8 mouse cellular contexts compared by ENCODE assay signal in the genomic region with DNA sequence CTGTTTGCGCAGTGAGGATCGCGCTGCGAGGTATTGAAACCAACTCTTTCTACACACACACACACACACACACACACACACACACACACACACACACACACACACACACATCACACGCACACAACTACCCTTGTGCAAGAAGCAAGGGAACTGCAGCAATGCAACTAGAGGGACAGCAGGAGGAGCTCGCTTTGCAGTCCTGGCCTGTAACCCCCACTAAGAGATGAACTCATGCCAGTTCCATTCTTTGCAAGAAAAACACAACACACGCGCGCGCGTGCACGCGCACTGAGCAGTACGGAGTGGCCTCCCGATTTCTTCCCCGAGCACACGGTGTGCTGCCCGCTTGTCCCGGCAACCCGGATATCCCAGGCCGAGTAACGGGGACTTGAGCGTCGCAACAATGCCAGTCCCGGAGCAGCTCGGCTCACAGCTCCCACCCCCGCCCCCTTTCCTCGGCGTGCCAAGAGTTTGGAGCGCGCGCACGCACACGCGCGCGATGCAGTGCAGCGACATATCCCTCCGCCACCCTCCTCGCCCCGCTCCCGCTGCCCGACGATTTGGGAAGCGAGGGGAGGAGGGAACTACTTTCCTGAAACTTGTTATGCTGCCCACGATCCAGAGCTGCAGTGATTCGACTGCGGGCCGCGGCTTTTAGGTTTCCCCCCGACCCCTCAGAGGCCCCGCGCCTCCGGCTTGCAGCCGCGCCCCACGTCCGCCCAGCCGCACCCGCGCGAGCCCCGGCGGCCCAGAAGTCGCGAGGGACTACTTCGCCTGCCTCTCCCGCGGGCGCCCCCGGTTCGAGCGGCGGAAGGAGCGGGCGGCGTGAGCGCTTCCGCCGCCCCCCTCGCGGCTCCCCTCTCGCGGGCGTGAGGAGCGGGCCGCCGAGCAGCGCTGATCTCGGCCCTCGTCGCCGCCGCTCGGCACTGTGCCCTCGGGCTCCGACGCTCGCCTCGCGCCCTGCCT. TPM values are rescaled to one million over a fixed set of nuclear protein-coding genes. Genes with fewer than 3 reads are reported as not detected.
DNase-seq lines count a peak whose midpoint lies in the region; ATAC-seq lines count a peak whose summit lies in the region.

No protein-coding gene starts in this region.

- peak; percentile 84 for ATAC-seq in hindbrain, embryonic 11.5 days (ENCODE audit: low FRiP score)

- H3K36me3 ChIP-seq in hindbrain, embryonic 11.5 days (ENCODE audit: control insufficient read depth, insufficient read depth, low read length): no peaks in the 10 kb centered on the region

- peak overlapping the region; percentile 99 for H3K27ac ChIP-seq in hindbrain, embryonic 11.5 days (ENCODE audit: low read depth, low read length)

- under 1% methylated on average over 81 of the region's 101 CpGs for WGBS in hindbrain, embryonic 11.5 days

- peak; percentile 99 for DNase-seq in Muller cell, postnatal 12 days (ENCODE audit: inconsistent ontology term)
- peak; percentile 93 for DNase-seq in cerebellum, adult 9-11 months
- peak; percentile 76 to 91 for DNase-seq in frontal cortex, adult 2 months (ENCODE audit: extremely low spot score in 1 of 2, low spot score in 1 of 2)
- DNase-seq in hindbrain, embryonic 11.5 days (ENCODE audit: low spot score): peak; percentile 98
- peak; percentile 88 to 92 for DNase-seq in layer of hippocampus, postnatal 10 days (ENCODE audit: low spot score in 2 of 2)
- peak; percentile 94 for DNase-seq in lung, postnatal 10 days
- DNase-seq in ovary, postnatal 36 days (ENCODE audit: low spot score): peak; percentile 90
- peak; percentile 89 for DNase-seq in thymus, postnatal 25 days

- peak overlapping the region; percentile 98 for H3K9ac ChIP-seq in hindbrain, embryonic 11.5 days (ENCODE audit: low read depth, low read length)

- H3K4me3 ChIP-seq in hindbrain, embryonic 11.5 days (ENCODE audit: low read depth, low read length): peak overlapping the region; percentile 92

- H3K9me3 ChIP-seq in hindbrain, embryonic 11.5 days (ENCODE audit: control insufficient read depth, low read length): no peaks in the 10 kb centered on the region

- H3K4me2 ChIP-seq in hindbrain, embryonic 11.5 days (replicated peaks; ENCODE audit: low read depth, low read length): peak overlapping the region; percentile 65

- H3K4me1 ChIP-seq in hindbrain, embryonic 11.5 days (replicated peaks; ENCODE audit: control insufficient read depth, insufficient read depth, low read length): no peaks in the 10 kb centered on the region

- no peaks in the 10 kb centered on the region for H3K27me3 ChIP-seq in hindbrain, embryonic 11.5 days (ENCODE audit: control insufficient read depth, insufficient read depth, low read length)

RNA-seq across cellular contexts. Expression of gene Spred1, which starts 0.6 kb away (rescaled TPM):
- 44.5 and 44.6 TPM in 2 replicates for polyA plus RNA-seq in frontal cortex, adult 2 months (2012; rRNA removed)
- 17.8 and 23.3 TPM in 2 replicates for polyA plus RNA-seq in hindbrain, embryonic 11.5 days (2014; fragmentation: Nextera tagmentation; extraction: Ambion mirVana)
- 10 to 100 TPM; 67.5 to 72.2 TPM for total RNA-seq in layer of hippocampus, postnatal 10 days (2021)

Comparison
In these comparisons a context has a peak if more than half of its experiments do, and no peak if none do; other contexts are left out.
1. Peak in every context shown above with its lines: DNase-seq, ATAC-seq, H3K4me3 ChIP-seq and H3K27ac ChIP-seq.